Mouse (Mus musculus): Measurements from ENCODE around the gene Vezf1.
"Not testable (repeated sequence)": the region's sequence is repeated elsewhere in the genome, so short reads cannot be mapped to it uniquely, and the experiment has no call there.

The Vezf1 gene

GRCm38 (mm10) chr11:88067586-88068410 lies at the start of gene Vezf1:
Gene Vezf1, plus strand, starts transcription at chr11:88068279.
- DNase-seq (ENCODE audit: low spot score) = peak; percentile 78

- no peak for DNase-seq (ENCODE audit: low spot score)
Measured at GRCm38 (mm10) chr11:88023933-88024332, 44.1 kb upstream of the Vezf1 start.

DNA sequence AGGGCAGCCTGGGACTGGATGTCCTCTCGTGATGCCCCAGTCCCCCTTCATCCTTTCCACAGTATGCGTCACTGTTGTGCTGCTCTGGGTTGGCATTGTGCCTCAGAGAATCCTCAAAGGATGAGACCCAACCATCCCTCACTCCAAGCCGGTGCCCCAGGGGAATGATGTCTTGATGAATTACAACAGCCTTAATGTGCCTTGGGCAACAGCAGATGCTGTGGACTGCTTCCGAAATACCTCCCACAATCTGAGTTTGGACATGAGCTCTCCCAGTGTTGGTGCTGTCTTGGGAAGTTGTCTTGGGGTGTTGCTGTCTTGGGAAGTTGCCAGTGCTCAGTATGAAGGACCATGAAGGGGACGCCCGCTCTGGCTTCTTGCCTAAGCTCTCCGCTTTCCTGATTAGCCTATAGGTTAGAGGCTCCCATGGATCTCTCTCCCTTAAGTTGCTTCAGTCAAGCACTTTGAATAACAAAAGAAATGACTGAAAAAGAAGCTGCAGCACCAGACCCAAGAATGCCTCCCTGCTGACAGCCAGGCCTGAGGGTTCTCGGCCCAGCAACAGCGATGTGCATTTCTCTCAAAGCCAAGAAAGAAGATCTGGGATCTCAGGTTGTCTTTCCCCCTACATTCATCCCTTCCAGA lies 40.6 kb upstream of the Vezf1 start:
- DNase-seq (ENCODE audit: low spot score) = no peak

DNA sequence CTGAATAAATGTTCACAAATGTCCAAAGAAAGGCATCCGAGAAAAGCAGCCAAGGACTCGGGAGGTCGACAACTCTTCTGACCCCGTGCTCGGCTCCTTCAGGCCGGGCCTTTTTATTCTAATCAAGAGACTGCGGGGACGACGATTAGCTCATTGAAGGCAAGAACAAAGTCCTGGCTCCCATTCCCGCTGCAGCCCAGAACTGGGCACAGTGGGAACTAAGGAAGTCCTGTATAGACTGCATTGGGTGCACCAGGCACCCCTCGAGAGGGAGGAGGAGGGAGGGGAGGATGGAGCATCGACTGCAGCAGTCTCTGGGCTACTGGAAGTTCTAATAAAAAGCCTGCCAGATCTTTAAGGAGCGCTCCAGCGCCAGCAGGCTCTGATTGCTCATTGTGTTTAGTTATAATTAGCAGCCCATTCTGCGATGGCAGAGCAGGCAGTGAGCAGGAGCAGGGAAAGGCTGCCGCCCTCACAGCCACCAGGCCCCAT lies 39.8 kb upstream of the Vezf1 start:
- no peak for DNase-seq (ENCODE audit: low spot score)

GRCm38 (mm10) chr11:88030219-88030618 lies 37.9 kb upstream of the Vezf1 start:
- no peak for DNase-seq (ENCODE audit: low spot score)

- DNase-seq (ENCODE audit: low spot score) = no peak
Measured at GRCm38 (mm10) chr11:88030836-88031235, 37.2 kb upstream of the Vezf1 start.

DNA sequence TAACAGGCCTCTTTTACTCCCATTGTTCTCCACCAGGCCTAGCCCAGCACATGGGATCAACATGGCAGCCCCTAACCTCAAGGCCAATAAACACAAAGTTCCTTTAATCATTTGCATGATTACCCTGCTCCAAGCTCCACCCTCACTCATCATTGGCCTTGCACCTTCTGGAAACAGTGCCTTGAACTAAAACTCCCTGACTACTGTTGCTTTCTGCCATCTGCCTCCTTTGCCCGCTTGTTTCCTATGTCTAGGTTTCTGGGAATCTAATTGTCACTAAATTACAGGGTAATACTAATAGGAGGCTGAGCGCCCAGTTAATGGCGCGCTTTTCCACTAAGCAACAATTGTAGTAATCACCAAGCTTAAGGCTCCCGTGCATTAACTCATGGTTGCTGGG lies 36.3 kb upstream of the Vezf1 start:
- no peak for DNase-seq (ENCODE audit: low spot score)

DNA sequence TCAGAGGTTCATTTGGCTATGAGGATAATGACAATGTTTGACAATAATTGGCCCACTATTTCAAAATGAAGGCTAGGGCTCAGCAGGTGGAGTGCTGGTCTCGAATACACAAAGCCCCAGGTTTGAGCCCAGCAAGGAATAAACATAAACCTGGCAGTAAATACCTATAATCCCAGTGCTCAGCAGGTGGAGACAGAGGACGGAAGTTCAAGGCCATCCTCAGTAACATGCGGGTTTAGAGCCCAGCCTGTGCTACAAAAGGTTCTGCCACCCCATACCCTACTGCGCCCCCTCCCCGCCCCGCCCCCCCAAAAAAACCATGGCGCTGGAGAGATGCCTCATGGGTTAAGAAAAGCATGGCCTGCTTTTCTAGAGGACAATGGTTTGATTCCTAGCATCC lies 32.1 kb upstream of the Vezf1 start:
- no peak for DNase-seq (ENCODE audit: low spot score)

DNA sequence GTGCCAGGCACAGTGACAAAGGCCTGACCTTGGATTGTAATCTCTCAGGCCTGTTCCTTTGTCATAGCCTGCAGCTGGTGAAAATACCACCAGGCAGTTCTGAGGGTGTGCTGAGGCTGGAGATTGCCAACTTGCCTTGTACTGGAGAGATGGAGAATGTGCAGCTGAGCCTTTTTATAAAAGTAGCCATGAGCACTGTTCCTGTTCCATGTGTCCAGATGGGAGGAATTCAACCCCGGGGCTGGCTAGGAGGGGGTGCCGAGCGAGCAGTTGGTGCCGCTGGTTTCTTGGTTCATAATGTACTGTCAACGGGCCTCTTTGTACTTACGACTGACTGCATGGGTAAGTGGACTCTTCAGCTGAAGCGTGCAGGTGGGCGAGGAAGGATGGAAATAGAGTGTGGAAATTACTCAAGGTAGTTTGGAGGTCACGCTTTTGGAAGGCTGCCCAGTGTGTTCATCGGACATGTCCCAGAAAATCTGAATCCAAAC lies 31.3 kb upstream of the Vezf1 start:
- no peak for DNase-seq (ENCODE audit: low spot score)

GRCm38 (mm10) chr11:88037386-88037785 lies 30.7 kb upstream of the Vezf1 start:
- no peak for DNase-seq (ENCODE audit: low spot score)

- DNase-seq (ENCODE audit: low spot score) = no peak
Measured at GRCm38 (mm10) chr11:88039066-88039465, 29.0 kb upstream of the Vezf1 start.

GRCm38 (mm10) chr11:88044314-88044713 lies 23.8 kb upstream of the Vezf1 start:
- DNase-seq (ENCODE audit: low spot score) = no peak

GRCm38 (mm10) chr11:88045159-88045558 lies 22.9 kb upstream of the Vezf1 start:
- not testable (repeated sequence) for DNase-seq (ENCODE audit: low spot score)

DNA sequence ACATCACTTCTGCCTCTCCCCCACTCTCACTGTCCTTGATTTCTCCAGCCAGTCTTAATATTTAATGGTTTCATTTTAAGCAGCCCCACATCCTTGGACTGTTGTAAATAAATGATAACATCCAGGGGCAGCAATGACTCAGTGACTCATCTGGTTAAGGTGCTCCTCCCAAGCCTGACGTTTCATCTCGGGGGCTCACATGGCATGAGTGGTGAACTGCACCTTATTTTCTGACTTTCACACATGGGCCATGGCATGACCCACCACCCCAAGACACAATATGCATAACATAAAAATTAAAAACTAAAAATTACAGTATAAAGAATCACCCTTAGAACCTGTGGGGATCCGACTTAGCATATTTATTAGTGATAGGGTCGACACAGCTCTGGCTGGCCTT lies 22.2 kb upstream of the Vezf1 start:
- no peak for DNase-seq (ENCODE audit: low spot score)

DNA sequence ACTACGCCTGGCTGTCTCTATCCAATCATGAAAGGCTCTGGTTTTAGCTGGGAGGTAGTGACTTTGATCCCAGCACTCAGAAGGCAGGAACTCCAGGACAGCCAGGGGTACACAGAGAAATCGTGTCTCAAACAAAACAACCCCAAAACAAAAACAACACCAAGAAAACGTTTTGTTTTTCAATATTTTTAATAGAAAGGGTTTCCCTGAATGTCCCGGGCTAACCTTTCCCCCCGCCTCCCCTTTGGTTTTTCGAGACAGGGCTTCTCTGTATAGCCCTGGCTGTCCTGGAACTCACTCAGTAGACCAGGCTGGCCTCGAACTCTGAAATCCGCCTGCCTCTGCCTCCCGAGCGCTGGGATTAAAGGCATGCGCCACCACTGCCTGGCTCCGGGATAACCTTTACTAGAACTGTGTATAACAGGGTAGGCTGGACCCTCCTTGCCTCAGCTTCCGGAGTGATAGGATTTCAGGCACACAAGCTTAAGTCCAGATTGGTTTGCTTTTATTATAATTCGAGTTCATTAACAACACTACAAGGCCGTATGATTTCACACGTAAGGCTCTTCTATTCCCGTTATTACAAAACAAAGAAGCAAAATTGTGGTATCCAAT lies 21.6 kb upstream of the Vezf1 start:
- no peak for DNase-seq (ENCODE audit: low spot score)

DNA sequence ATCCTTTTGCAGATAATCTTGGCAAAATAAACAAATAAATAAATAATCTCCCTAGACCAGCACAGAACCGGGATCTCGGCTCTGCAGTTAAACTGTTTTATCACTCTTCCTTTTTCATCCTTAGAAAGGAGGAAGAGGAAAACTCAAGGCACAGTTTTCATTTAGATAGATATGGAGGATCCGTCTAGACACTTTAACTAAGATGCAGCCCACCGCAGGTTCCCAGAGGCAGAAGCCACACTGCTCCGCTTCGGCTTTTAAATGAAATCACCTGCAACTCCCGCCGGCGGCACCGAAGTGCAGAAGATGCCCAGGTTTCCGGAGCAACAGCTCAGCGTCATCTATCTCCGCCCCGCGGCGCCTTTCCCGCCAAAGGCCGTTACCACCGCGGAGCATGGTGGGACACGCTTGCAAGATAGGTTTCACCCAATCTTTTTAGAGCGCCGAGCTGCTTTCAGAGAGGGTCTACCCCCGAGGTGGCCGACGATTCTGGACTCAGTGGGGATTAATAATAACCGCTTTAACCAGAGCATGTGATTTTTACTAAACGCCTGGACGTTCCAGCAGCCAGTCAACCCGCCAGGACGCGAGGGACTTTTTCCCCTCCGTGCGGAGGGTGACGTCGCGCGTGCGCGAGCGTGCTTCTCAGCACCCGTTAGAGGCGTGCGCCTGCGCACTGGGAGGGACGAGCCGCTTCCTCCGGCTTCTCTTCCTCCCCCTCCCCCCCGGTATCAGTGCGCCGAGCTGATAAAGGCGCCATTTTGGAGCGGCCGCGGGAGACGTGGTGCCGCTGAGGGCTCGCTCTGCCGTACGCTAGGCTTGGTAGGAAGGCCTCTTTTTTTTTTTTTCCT lies 20.9 kb upstream of the Vezf1 start, which contains the start of gene Srsf1:
TSS of gene Srsf1 (plus strand) at position 430 of the 851 bp plus-strand sequence.
- DNase-seq (ENCODE audit: low spot score) = peak; percentile 98

DNA sequence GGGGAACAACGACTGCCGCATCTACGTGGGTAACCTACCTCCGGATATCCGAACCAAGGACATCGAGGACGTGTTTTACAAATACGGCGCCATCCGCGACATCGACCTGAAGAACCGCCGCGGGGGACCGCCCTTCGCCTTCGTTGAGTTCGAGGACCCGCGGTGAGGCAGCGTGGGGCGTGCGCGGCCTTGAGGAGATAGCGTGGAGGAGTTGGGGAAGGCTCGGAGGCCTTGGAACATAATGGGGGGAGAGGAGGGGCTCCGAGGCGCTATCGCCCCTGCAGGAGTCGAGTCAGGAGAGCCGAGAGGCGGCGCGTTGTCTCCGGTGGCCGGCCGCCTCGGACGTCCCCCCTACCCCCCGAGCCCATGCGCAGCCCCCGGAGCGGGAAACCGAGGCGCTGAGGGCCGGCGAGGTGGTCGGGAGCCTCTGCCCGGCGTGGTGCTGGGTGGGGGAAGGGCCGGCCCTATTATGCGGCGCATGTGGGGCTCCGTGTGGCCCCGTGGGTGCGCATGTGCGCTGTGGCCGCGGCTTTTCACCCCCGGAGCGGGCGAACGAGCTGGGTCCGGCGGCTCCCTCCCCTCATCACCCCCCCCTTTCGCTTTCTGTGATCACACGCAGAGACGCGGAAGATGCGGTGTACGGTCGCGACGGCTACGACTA lies 20.1 kb upstream of the Vezf1 start:
- DNase-seq (ENCODE audit: low spot score) = peak; percentile 62

GRCm38 (mm10) chr11:88048961-88049670 lies 19.0 kb upstream of the Vezf1 start:
- DNase-seq (ENCODE audit: low spot score) = peak; percentile 71

DNA sequence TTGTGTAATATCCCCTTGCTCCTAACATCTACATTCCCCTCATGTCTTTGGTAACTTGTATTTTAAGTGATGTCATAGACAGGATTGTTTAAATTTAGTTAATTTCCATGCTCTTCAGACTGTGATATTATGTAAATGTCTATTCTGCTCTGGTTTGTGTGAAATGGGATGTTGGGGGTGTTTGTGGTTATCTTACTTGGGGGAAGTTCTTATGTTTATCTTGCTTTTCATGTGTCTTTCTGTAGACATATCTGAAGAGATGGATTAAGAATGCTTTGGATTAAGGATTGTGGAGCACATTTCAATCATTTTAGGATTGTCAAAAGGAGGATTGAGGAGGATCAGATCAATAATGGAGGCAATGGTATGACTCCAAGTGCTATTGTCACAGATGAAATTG lies 18.3 kb upstream of the Vezf1 start:
- no peak for DNase-seq (ENCODE audit: low spot score)

GRCm38 (mm10) chr11:88052638-88053037 lies 15.4 kb upstream of the Vezf1 start:
- no peak for DNase-seq (ENCODE audit: low spot score)

- no peak for DNase-seq (ENCODE audit: low spot score)
Measured at GRCm38 (mm10) chr11:88053821-88054220, 14.3 kb upstream of the Vezf1 start.

Measured in T-cell, adult 2 months (primary cell).